Mouse (Mus musculus) ES-CJ7 (cell line): ENCODE measurements around the gene Gaa.
"Not testable (repeated sequence)": the region's sequence is repeated elsewhere in the genome, so short reads cannot be mapped to it uniquely, and the experiment has no call there.

ENCODE experiments used
- DNase-seq: peaks from one replicate; pipeline ENCODE4 v3.0.0; 2011; ENCODE audit warnings: low read depth, low spot score

The Gaa gene

GRCm38 (mm10) chr11:119252854-119253541 lies 14.7 kb upstream of the Gaa start:
- peak; percentile 80 for DNase-seq

- not testable (repeated sequence) for DNase-seq
Measured at GRCm38 (mm10) chr11:119256557-119256956, 11.1 kb upstream of the Gaa start.

GRCm38 (mm10) chr11:119258216-119258571 lies 9.5 kb upstream of the Gaa start:
- no peak for DNase-seq

GRCm38 (mm10) chr11:119258572-119259322 lies 8.9 kb upstream of the Gaa start:
- DNase-seq: peak; percentile 85

GRCm38 (mm10) chr11:119259977-119260376 lies 7.7 kb upstream of the Gaa start:
- DNase-seq: no peak

- no peak for DNase-seq
Measured at GRCm38 (mm10) chr11:119264413-119264812, 3.3 kb upstream of the Gaa start.

GRCm38 (mm10) chr11:119265811-119266210 lies 1.9 kb upstream of the Gaa start:
- DNase-seq: peak; percentile 77

GRCm38 (mm10) chr11:119267241-119267674 lies 429 bp upstream of the Gaa start:
- DNase-seq: no peak

GRCm38 (mm10) chr11:119268557-119269195 lies 989 bp downstream of the Gaa start:
- no peak for DNase-seq

GRCm38 (mm10) chr11:119272492-119272891 lies 4.8 kb downstream of the Gaa start:
- not testable (repeated sequence) for DNase-seq

GRCm38 (mm10) chr11:119273186-119273930 lies 5.7 kb downstream of the Gaa start:
- DNase-seq: peak; percentile 50

- no peak for DNase-seq
Measured at GRCm38 (mm10) chr11:119281030-119281429, 13.3 kb downstream of the Gaa start.

- DNase-seq: no peak
Measured at GRCm38 (mm10) chr11:119285791-119286527, 18.3 kb downstream of the Gaa start.

- no peak for DNase-seq
Measured at GRCm38 (mm10) chr11:119287207-119287992, 19.7 kb downstream of the Gaa start.

GRCm38 (mm10) chr11:119292861-119293260 lies 25.2 kb downstream of the Gaa start:
- DNase-seq: peak; percentile 33

- peak; percentile 30 for DNase-seq
Measured at GRCm38 (mm10) chr11:119297996-119298395, 30.3 kb downstream of the Gaa start.

- no peak for DNase-seq
Measured at GRCm38 (mm10) chr11:119298917-119299316, 31.2 kb downstream of the Gaa start.

GRCm38 (mm10) chr11:119299391-119300245 lies 31.9 kb downstream of the Gaa start, which contains the start of gene Eif4a3:
Gene Eif4a3 (minus strand): TSS chr11:119300089.
- peak; percentile 97 for DNase-seq

- DNase-seq: no peak
Measured at GRCm38 (mm10) chr11:119300246-119300935, 32.7 kb downstream of the Gaa start.
